Mouse (Mus musculus) liver, embryonic 15.5 days (tissue): Measurements from ENCODE around the gene Oas1e. TPM values are rescaled to one million over a fixed set of nuclear protein-coding genes. Genes with fewer than 3 reads are reported as not detected.
"Not testable (repeated sequence)": the region's sequence is repeated elsewhere in the genome, so short reads cannot be mapped to it uniquely, and the experiment has no call there.

Experiments
- ATAC-seq: fragments of 200-750 bp; cut with Nextera tagmentation; 2 replicates; pipeline ENCODE4 v1.8.0; 2017; ENCODE audit warnings: moderate number of reproducible peaks, mild to moderate bottlenecking, moderate library complexity; ENCODE audit not compliant: insufficient read depth
- H3K27ac ChIP-seq: fragments of 300-500 bp; sonication (generic); replicated peaks from 2 replicates; pipeline ENCODE4 v1.5.1; 2015; ENCODE audit warnings: mild to moderate bottlenecking, inconsistent platforms
- H3K27me3 ChIP-seq: fragments of 300-500 bp; sonication (generic); 2 replicates; pipeline ENCODE4 v1.6.1; 2015; ENCODE audit warnings: mild to moderate bottlenecking, inconsistent platforms
- H3K36me3 ChIP-seq: fragments of 300-500 bp; sonication (generic); replicated peaks from 2 replicates; pipeline ENCODE4 v1.6.1; 2015; ENCODE audit warnings: moderate library complexity, mild to moderate bottlenecking, inconsistent platforms
- H3K4me1 ChIP-seq: fragments of 300-500 bp; sonication (generic); replicated peaks from 2 replicates; pipeline ENCODE4 v1.6.1; 2015; ENCODE audit warnings: inconsistent platforms
- H3K4me2 ChIP-seq: fragments of 300-500 bp; sonication (generic); 2 replicates; pipeline ENCODE4 v1.6.1; 2015; ENCODE audit warnings: moderate library complexity, mild to moderate bottlenecking, inconsistent platforms
- H3K4me3 ChIP-seq: fragments of 300-500 bp; sonication (generic); replicated peaks from 2 replicates; pipeline ENCODE4 v1.5.1; 2015; ENCODE audit warnings: mild to moderate bottlenecking, inconsistent platforms
- H3K9ac ChIP-seq: fragments of 300-500 bp; sonication (generic); 2 replicates; pipeline ENCODE4 v1.6.1; 2015; ENCODE audit warnings: moderate library complexity, mild to moderate bottlenecking, inconsistent platforms
- H3K9me3 ChIP-seq: fragments of 300-500 bp; sonication (generic); replicated peaks from 2 replicates; pipeline ENCODE4 v1.6.1; 2016; ENCODE audit warnings: inconsistent platforms
- WGBS: fragments of 180-500 bp; shearing (Covaris S2); methylation state at CpG from one replicate; pipeline ENCODE4 v1.1.7; 2015; ENCODE audit warnings: mixed read lengths; ENCODE audit not compliant: insufficient replicate concordance; 5-methylcytosine and 5-hydroxymethylcytosine counted together
- polyA plus RNA-seq: library from polyadenylated mRNA; unstranded; fragments of >200 nt; fragmentation: Nextera tagmentation; extraction: Ambion mirVana; gene quantifications from 2 replicates; pipeline ENCODE4 v1.2.1, GENCODE M21; 2015

Gene Oas1e
- polyA plus RNA-seq, 1 experiment from 2014 or later: not detected

DNA sequence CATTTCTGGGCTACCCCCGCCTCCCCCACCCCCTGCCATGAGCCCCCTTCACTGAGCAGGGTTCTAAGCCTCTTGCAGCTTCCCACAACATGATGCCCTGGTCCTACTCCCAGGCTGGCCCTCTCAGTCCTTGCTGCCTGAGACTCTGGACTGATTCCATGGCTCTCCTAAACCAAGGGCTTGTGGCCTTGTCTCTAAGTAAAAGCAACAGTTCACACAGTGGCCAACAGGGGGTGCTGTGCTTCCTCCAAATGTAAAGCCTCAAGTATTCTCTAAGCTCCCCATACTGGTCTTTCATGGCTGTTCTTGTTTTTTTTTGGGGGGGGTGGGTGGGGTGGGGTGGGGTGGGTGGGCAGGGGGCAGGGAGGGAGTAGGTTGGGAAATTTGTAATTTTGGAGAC, 11.1 kb upstream of the Oas1e start:
- Histone ChIP-seq H3K27me3 (no peaks in the 10 kb centered on the region), H3K36me3 (no peaks in the 10 kb centered on the region), H3K4me2 (no peak overlapping the region), H3K4me3 (no peak overlapping the region), H3K4me1 (peaks cover 6% of the 10 kb centered on the region; the same call in 1 of the 2 replicates), H3K9ac (no peak overlapping the region), H3K27ac (no peak overlapping the region), H3K9me3 (no peaks in the 10 kb centered on the region)
- 69% methylated on average over 1 of the region's 1 CpGs for WGBS
- ATAC-seq: no peak

DNA sequence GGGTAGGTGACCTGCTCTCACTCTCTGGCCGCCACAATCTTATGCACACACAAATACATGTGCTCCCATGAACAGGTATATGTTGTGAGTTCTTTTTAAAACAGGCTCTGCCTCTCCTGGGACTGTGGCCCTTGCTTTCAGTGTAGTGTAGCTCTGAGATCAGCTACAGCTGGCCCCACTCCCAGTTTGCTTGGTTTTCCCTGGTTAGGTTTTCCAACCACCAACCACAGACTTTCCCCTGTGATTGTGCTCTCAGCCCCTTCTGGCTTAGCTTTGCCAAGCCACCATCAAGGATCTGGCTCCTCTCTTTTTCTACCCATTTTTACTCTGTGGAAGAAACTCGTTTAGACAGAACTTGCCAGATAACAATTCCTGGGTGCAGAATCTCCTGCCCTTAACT, 8.3 kb upstream of the Oas1e start:
- Histone ChIP-seq H3K4me1 (no peaks in the 10 kb centered on the region), H3K36me3 (no peaks in the 10 kb centered on the region), H3K4me2 (no peak overlapping the region), H3K9ac (no peak overlapping the region), H3K27me3 (no peaks in the 10 kb centered on the region), H3K9me3 (no peaks in the 10 kb centered on the region), H3K4me3 (no peak overlapping the region), H3K27ac (no peak overlapping the region)
- 38% methylated on average over 2 of the region's 2 CpGs for WGBS
- ATAC-seq: no peak

DNA sequence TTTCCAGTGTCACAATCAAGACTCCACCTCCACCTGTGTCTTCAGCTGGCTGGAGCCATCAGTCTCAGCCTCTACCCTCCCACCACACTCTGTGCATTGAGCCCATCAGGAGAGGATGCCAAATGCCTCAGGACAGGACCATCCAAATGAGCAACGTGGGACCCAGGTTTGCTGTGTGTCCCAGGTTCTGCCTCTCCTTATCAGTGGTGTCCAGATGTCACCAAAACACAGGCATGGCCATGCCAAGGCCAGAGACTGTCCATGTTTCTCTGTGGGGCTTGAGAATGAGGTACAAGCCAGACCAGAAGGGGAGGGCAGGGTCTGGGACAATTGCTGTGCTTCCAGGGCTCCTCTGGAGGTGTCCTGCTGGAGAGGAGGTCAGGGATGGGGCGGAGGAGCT, 3.6 kb upstream of the Oas1e start:
- not testable (repeated sequence) for H3K9ac ChIP-seq, H3K4me1 ChIP-seq, H3K9me3 ChIP-seq, H3K4me3 ChIP-seq, H3K36me3 ChIP-seq, H3K27ac ChIP-seq, H3K4me2 ChIP-seq, ATAC-seq, H3K27me3 ChIP-seq
- WGBS: 33% methylated on average over 2 of the region's 2 CpGs

- H3K4me3 ChIP-seq, H3K9ac ChIP-seq, ATAC-seq, H3K27me3 ChIP-seq, H3K36me3 ChIP-seq, H3K27ac ChIP-seq, H3K4me1 ChIP-seq, H3K4me2 ChIP-seq, H3K9me3 ChIP-seq: not testable (repeated sequence)
- WGBS: 61% methylated on average over 5 of the region's 5 CpGs
Observed at GRCm38 (mm10) chr5:120798147-120798546, 2.8 kb upstream of the Oas1e start.

- no peaks in the 10 kb centered on the region; the same call in 1 of the 2 replicates for H3K27me3 ChIP-seq
- WGBS: 8% methylated on average over 2 of the region's 2 CpGs
Observed at GRCm38 (mm10) chr5:120793043-120793442, 2.3 kb downstream of the Oas1e start.

GRCm38 (mm10) chr5:120787042-120787441, 8.3 kb downstream of the Oas1e start:
- ATAC-seq: no peak
- H3K4me1 ChIP-seq: no peaks in the 10 kb centered on the region
- 13% methylated on average over 3 of the region's 3 CpGs for WGBS

More at GRCm38 (mm10) chr5:120793043-120793442, 2.3 kb downstream of the Oas1e start:
- Histone ChIP-seq H3K4me2 (no peak overlapping the region), H3K9ac (no peak overlapping the region), H3K27ac (no peak overlapping the region), H3K9me3 (no peaks in the 10 kb centered on the region), H3K4me3 (no peak overlapping the region), H3K4me1 (no peaks in the 10 kb centered on the region), H3K36me3 (no peaks in the 10 kb centered on the region)
- ATAC-seq: no peak

DNA sequence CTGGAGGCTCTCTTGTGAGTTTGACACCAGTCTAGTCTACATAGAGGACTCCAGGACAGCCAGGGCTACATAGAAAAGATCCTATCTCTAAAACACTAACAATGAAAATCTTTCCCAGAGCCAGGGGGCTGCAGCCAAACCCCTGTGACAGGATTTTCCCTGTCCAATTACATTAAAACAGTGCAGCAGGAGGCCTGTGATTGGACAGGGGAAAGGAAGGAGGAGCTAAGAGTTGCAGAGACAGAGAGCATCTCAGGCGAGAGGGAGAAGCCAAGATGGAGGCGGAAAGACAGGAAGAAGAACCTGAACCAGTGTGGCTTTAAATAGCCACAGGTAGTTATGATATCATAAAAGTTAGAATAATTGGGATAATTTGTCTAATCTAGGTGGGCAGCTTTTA, 12.9 kb downstream of the Oas1e start:
- no peaks in the 10 kb centered on the region for H3K9me3 ChIP-seq
- no peaks in the 10 kb centered on the region for H3K27me3 ChIP-seq
- H3K4me2 ChIP-seq: no peak overlapping the region
- no peak overlapping the region for H3K27ac ChIP-seq
- ATAC-seq: no peak
- WGBS: 52% methylated on average over 2 of the region's 2 CpGs
- H3K36me3 ChIP-seq: no peaks in the 10 kb centered on the region
- H3K4me1 ChIP-seq: peaks cover 4% of the 10 kb centered on the region
- H3K4me3 ChIP-seq: no peak overlapping the region
- H3K9ac ChIP-seq: no peak overlapping the region

More at GRCm38 (mm10) chr5:120787042-120787441, 8.3 kb downstream of the Oas1e start:
- H3K36me3 ChIP-seq: no peaks in the 10 kb centered on the region
- no peaks in the 10 kb centered on the region; the same call in 1 of the 2 replicates for H3K27me3 ChIP-seq
- no peak overlapping the region for H3K9ac ChIP-seq
- no peaks in the 10 kb centered on the region for H3K9me3 ChIP-seq
- no peak overlapping the region for H3K4me3 ChIP-seq
- no peak overlapping the region for H3K4me2 ChIP-seq
- no peak overlapping the region for H3K27ac ChIP-seq

DNA sequence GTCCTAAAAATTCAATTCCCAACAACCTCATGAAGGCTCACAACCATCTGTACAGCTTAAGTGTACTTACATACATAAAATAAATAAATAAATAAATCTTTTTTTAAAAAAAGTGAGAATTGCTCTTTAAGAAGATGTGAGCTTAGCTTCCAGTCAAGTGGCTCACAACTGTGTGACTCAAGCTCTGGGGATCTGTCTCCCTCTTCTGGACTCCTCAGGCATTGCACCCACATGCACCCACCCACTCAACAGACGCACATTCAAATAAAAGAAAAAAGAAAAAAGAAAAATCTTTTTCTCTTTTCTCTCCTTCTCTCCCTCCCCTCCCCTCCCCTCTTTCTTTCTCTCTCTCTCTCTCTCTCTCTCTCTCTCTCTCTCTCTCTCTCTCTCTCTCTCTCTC, 13.7 kb downstream of the Oas1e start:
- WGBS: 50% methylated on average over 1 of the region's 1 CpGs
- no peak for ATAC-seq

DNA sequence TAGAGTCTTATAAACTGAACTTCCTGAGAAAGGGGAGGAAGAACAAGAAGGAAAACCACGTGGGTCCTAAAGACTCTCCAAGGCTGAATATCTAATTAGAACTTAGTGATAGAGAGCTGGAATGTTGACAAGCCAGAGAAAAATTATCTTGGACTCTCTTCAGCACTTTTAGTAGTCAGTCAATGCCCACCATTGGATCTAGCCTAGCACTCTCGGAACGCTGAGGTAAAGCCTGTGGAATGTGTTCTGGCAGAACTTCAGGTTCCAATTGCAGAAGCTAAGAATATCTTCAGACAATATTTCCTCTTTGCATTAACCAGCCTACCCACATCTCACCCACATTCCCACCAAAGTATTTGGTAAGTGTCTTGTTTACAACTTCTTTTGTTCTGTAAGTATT, 15.4 kb downstream of the Oas1e start:
- WGBS: 19% methylated on average over 3 of the region's 3 CpGs
- ATAC-seq: no peak

More for the DNA sequence above, 13.7 kb downstream of the Oas1e start:
- Histone ChIP-seq H3K4me3 (no peak overlapping the region), H3K36me3 (no peaks in the 10 kb centered on the region), H3K27me3 (no peaks in the 10 kb centered on the region), H3K27ac (no peak overlapping the region), H3K9me3 (no peaks in the 10 kb centered on the region), H3K9ac (no peak overlapping the region), H3K4me2 (no peak overlapping the region), H3K4me1 (peaks cover 10% of the 10 kb centered on the region)

DNA sequence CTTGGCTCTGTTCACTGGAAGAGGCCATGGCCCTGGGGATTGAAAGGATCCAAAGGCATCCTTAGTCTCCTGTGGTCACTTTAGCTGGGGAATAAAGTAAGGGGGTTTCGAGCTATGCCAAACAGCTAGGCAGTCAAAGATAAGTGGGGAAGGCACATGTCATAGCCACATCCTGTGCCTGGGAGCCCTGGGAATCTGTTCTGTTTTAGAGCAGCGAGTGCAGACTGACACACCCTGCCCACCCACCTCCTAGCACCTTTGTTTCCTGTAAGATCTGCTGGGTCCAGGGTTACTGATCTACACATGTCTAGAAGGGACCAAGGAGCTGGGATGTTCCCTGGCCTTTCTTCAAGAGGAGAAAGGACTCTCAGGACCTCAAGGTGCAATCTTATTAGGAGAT, 16.4 kb downstream of the Oas1e start:
- Histone ChIP-seq H3K27ac (no peak overlapping the region), H3K27me3 (no peaks in the 10 kb centered on the region)
- WGBS: 10% methylated on average over 2 of the region's 2 CpGs

More for the DNA sequence above, 15.4 kb downstream of the Oas1e start:
- Histone ChIP-seq H3K36me3 (no peaks in the 10 kb centered on the region), H3K27me3 (no peaks in the 10 kb centered on the region), H3K9ac (no peak overlapping the region), H3K9me3 (no peaks in the 10 kb centered on the region), H3K4me3 (no peak overlapping the region), H3K27ac (no peak overlapping the region), H3K4me1 (peaks cover 28% of the 10 kb centered on the region), H3K4me2 (no peak overlapping the region)

GRCm38 (mm10) chr5:120777478-120777877, 17.9 kb downstream of the Oas1e start, which contains the start of gene Oas3:
Oas3 (minus strand) TSS chr5:120777661.
- Histone ChIP-seq H3K4me1 (peaks cover 33% of the 10 kb centered on the region), H3K9me3 (no peaks in the 10 kb centered on the region), H3K36me3 (no peaks in the 10 kb centered on the region), H3K27ac (no peak within 1 kb of the TSS), H3K4me2 (peak within 1 kb of the TSS; percentile 52), H3K4me3 (peak within 1 kb of the TSS; percentile 20; the same call in 1 of the 2 replicates), H3K27me3 (no peaks in the 10 kb centered on the region), H3K9ac (no peak within 1 kb of the TSS; the same call in 1 of the 2 replicates)
- no peak for ATAC-seq
- WGBS: 42% methylated on average over 9 of the region's 9 CpGs

More for the DNA sequence above, 16.4 kb downstream of the Oas1e start:
- ATAC-seq: no peak
- no peak overlapping the region for H3K4me3 ChIP-seq
- H3K9me3 ChIP-seq: no peaks in the 10 kb centered on the region
- H3K4me2 ChIP-seq: no peak overlapping the region
- no peak overlapping the region for H3K9ac ChIP-seq
- no peaks in the 10 kb centered on the region for H3K36me3 ChIP-seq
- peaks cover 33% of the 10 kb centered on the region for H3K4me1 ChIP-seq

DNA sequence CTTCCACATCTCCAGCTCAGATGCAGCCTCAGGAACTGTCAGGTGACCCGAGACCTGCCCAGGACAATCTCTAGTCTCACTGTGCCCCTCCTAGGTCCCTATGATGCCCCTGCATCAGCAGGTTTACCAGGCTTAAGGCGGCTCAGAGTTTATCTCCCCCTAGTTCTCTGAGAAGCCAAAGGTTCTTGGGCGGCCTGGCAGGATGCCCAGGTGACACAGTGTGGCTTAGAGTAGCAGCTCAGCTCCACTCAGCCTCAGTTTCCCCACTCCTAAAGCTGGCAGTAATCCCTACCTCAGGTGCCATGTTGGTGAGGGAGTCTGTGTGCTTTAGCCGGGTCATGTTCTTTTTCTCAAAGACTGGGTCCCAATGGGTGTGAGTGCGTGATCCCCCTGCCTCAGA, 18.5 kb downstream of the Oas1e start:
- H3K36me3 ChIP-seq: no peaks in the 10 kb centered on the region
- ATAC-seq: no peak
- H3K9ac ChIP-seq: no peak overlapping the region
- H3K4me3 ChIP-seq: peak overlapping the region; percentile 20; the same call in 1 of the 2 replicates
- no peak overlapping the region for H3K27ac ChIP-seq
- H3K4me2 ChIP-seq: peak overlapping the region; percentile 52; the same call in 1 of the 2 replicates
- no peaks in the 10 kb centered on the region for H3K9me3 ChIP-seq
- H3K4me1 ChIP-seq: peaks cover 33% of the 10 kb centered on the region
- WGBS: 55% methylated on average over 5 of the region's 5 CpGs
- H3K27me3 ChIP-seq: no peaks in the 10 kb centered on the region
